Mouse (Mus musculus) adrenal gland, postnatal 14 days (tissue): ENCODE measurements around the gene Zfp839. TPM values are rescaled to one million over a fixed set of nuclear protein-coding genes. Genes with fewer than 3 reads are reported as not detected.

Experiments used
- DNase-seq: peaks from one replicate; pipeline ENCODE4 v3.0.0; 2021; ENCODE audit warnings: mixed read lengths
- total RNA-seq: library from RNA; stranded (reverse); gene quantifications from 2 replicates; pipeline ENCODE4 v1.2.3, GENCODE M21; 2021

The Zfp839 gene
- total RNA-seq, 1 experiment from 2014 or later, result 13.5 TPM

- no peak for DNase-seq
These were observed 25.3 kb downstream of the Zfp839 start for GRCm38 (mm10) chr12:110875351-110875750.

- no peak for DNase-seq
These were observed 32.2 kb downstream of the Zfp839 start for GRCm38 (mm10) chr12:110882291-110882690.

- DNase-seq, result no peak
These were observed 35.2 kb downstream of the Zfp839 start for GRCm38 (mm10) chr12:110885251-110885650.

- DNase-seq, result no peak
These were observed 38.1 kb downstream of the Zfp839 start for GRCm38 (mm10) chr12:110888106-110888505.

GRCm38 (mm10) chr12:110888606-110889005 is 38.6 kb downstream of the Zfp839 start:
- DNase-seq, result no peak

DNA sequence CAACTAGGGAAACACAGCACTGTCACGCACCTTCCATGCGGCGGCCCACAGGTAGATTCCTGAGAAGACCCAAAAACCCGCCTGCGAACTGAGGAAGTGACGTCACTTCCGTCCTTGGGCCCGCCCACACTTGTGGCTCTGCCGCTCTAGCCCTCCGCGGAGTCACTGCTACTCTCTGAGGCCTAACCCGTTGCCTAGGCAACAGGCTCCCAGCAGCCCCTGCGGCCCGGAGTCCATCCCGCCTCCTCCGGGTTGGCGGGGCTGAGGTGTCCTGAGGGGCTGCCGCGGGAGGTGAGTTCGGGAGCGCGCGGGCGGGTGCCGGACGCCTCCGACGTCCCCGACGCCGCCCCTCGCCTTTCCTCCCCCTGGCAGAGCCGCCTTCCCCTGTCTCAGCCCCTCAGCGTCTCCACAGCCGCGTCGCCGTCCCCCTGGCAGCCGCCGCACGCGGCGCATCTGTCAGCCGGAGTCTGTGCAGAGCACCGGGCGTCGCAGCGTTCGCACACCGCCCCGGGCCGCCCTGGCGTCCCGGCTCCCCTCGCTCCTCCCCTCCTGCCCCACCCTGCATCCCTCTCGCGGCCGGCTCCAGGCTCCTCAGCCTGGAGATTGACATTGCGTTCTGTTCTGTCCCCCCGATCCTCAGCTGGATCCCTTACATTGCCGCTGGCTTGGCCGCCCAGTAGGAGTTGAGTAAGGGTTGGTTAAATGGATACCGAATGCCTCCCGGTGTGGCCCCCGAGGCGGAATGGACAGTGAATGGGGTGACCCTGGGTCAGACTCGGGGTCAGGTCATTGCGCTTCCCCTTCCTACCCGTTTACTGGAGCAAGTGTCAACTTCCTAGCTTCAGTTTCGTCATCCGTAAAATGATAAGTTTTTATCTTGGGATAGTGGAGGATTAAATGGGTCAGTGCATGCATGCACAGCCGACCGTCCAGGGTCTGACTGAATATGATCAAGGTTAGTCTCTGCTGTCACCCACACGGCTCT is 39.3 kb downstream of the Zfp839 start, which contains the start of the genes Cinp and Tecpr2:
Gene Cinp, minus strand, starts transcription at position 110 of the 985 bp plus-strand sequence.
Gene Tecpr2, plus strand, starts transcription at position 229 of the 985 bp plus-strand sequence.
- DNase-seq, result peak; percentile 98

DNA sequence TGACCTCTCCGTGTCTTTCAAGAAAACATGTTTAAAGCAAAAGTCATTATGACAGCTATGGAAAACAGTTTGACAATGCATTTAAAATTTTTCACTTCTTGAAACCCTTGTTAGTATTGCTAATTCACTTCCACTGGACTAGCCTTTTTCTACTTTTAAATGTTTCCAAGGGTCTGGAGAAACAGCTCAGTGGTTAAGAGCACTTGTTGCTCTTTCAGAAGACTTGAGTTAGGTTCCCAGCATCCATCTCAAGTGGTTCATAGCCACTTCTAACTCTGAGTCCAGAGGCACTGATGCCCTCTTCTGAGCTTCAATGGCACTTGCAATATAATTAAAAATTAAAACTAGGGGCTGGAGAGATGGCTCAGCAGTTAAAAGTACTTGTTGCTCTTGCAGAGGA is 41.8 kb downstream of the Zfp839 start:
- DNase-seq, result no peak

- DNase-seq, result no peak
These were observed 52.1 kb downstream of the Zfp839 start for GRCm38 (mm10) chr12:110902106-110902505.

GRCm38 (mm10) chr12:110903536-110903935 is 53.5 kb downstream of the Zfp839 start:
- peak; percentile 29 for DNase-seq

GRCm38 (mm10) chr12:110907845-110908244 is 57.8 kb downstream of the Zfp839 start:
- DNase-seq, result no peak

- DNase-seq, result no peak
These were observed 59.9 kb downstream of the Zfp839 start for GRCm38 (mm10) chr12:110909962-110910361.

- peak; percentile 62 for DNase-seq
These were observed 65.7 kb downstream of the Zfp839 start for GRCm38 (mm10) chr12:110915761-110916160.

Other genes starting within 250 kb of the Zfp839 start
- 129 and 133 TPM in 2 replicates for gene Dync1h1, start 248.8 kb upstream of the Zfp839 start, total RNA-seq
- gene 1700001K19Rik, start 167.6 kb upstream of the Zfp839 start, total RNA-seq, result not detected in 2 replicates
- 325 and 436 TPM in 2 replicates for gene Hsp90aa1, start 147.5 kb upstream of the Zfp839 start, total RNA-seq
- 35.2 and 41.6 TPM in 2 replicates for gene Wdr20, start 112.3 kb upstream of the Zfp839 start, total RNA-seq
- gene Mok, start 9.3 kb upstream of the Zfp839 start, total RNA-seq, result 0.93 and 1.9 TPM in 2 replicates
- 47.4 and 50.2 TPM in 2 replicates for gene Cinp, start 38.9 kb downstream of the Zfp839 start, total RNA-seq
- gene Tecpr2, start 39.0 kb downstream of the Zfp839 start, total RNA-seq, result 9.1 and 10.3 TPM in 2 replicates
- gene Ankrd9, start 128.8 kb downstream of the Zfp839 start, total RNA-seq, result 52.5 and 55.7 TPM in 2 replicates
- gene Rcor1, start 189.1 kb downstream of the Zfp839 start, total RNA-seq, result 46.4 and 48.0 TPM in 2 replicates